Mouse (Mus musculus): ENCODE data around the gene Gnb3. TPM values are rescaled to one million over a fixed set of nuclear protein-coding genes. Genes with fewer than 3 reads are reported as not detected.
"Not testable (repeated sequence)": the region's sequence is repeated elsewhere in the genome, so short reads cannot be mapped to it uniquely, and the experiment has no call there.

The Gnb3 gene
- polyA plus RNA-seq, 2 experiments: 0.03 to 0.23 TPM

DNA sequence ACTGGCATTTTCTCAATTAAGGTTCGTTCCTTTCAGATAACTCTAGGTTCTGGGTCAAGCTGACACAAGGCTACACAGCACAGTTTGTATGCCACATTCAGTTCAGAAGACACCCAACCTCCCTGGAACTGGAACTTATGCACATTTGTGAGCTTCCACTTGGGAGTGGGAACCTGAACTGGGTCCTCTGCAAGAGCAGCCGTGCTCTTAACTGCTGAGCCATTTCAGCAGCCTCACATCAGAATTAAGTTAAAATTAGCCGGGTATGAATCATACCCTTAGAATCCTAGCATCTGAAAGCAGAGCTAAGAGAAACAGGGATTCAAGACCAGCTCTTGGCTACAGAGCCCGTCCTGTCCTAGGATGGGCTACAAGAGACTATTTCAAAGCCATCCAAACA is 32.7 kb downstream of the Gnb3 start:
- Histone ChIP-seq H3K9me3 (ENCODE audit: control insufficient read depth, low read length) (no peaks in the 10 kb centered on the region), H3K9ac (replicated peaks) (no peak overlapping the region), H3K36me3 (replicated peaks; ENCODE audit: control insufficient read depth, insufficient read depth, low read depth) (peaks cover 18% of the 10 kb centered on the region), H3K4me1 (replicated peaks; ENCODE audit: control insufficient read depth in 2 of 2, insufficient read depth in 2 of 2, low read length in 1 of 2) (peaks cover 26 to 37% of the 10 kb centered on the region in 2 experiments), H3K27ac (no peak overlapping the region), H3K4me2 (ENCODE audit: low read depth) (no peak overlapping the region), H3K27me3 (ENCODE audit: control insufficient read depth, insufficient read depth, low read length) (no peaks in the 10 kb centered on the region), H3K4me3 (ENCODE audit: insufficient read depth in 1 of 2, low read depth in 2 of 2, low read length in 2 of 2) (no peak overlapping the region)
- WGBS (ENCODE audit: insufficient replicate concordance): 67% methylated on average over 4 of the region's 4 CpGs
- DNase-seq (ENCODE audit: low read depth in 3 of 3, low spot score in 3 of 3): no peak
- TF ChIP-seq CTCF (IDR thresholded peaks at IDR 0.05; ENCODE audit: low read depth): no peak
- no peak for TF ChIP-seq EP300 (IDR thresholded peaks at IDR 0.05; ENCODE audit: low read depth)
- no peak for ATAC-seq (ENCODE audit: insufficient read depth)

DNA sequence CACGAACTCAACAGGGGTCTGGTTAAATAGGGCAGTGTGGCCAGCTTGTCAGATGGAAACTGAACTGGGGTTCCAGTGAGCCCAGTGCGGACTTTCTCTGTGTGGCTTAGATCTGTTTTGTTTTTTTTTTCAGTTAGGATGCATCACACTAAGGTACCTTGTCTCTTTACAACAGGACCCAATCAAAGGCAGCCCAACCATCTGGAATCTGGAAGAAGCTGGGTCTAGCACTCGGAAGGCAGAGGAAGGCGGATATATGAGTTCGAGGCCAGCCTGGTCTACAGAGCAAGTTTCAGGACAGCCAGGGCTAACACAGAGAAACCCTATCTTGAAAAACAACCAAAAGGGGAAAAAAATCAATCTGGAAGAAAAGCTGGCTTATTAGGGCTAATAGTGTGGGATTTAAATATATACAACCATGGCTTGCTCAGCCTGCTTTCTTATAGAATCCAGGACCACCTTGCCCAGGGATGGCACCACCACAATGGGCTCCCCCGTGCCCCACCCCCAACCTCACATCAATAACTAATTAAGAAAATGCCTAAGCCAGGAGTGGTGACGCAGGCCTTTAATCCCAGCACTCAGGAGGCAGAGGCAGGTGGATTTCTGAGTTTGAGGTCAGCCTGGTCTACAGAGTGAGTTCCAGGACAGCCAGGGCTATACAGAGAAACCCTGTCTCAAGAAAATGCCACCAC is 33.5 kb downstream of the Gnb3 start:
- DNase-seq (ENCODE audit: low read depth in 3 of 3, low spot score in 3 of 3): no peak

DNA sequence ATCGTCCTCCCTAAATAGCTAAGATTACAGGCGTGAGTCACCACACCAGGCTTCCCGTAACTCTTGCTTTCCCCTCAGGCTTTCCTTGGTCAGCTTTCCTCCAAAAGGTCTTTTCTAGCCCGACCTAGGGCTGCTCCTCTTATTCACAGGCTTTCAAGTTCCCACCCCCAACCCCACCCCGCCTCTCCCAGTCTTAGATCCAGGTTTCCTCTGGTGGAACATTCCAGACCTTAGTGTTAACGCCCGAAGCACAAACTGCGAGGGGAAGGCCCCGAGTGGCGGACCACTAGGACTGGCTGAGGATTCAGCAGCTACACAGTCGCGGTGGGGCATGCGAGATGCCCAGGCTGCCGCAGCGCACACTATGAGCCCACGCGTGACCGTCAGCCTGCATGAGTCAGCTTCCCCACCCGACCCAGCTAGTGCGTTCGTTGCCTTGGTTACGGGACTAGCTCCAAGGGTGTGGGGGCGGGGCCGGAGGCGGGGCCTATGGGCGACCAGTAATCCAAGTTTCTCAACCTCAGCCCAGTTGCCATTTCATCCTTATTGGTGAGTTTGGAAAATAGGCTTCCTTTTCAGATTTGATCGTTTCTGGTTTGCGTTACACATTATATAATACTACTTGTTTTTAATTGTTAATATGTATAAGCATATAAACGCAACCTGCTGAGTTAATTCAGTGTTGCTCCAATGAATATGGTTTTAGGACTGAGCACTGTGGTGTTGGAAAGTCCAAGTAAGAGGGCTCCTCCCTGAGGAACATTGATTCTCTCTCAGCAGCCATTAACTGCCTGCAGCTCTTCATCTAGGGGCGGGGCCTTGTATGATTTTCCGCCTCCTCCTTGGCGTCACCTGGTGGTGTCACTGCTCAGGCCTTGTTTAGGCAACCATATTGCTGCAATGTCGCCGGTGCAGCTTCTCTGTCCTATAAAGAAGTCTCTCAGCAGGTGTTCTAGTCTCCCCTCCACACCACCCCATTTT is 34.4 kb downstream of the Gnb3 start:
- H3K27ac ChIP-seq: peak overlapping the region; percentile 85
- 4% methylated on average over 34 of the region's 34 CpGs for WGBS (ENCODE audit: insufficient replicate concordance)
- H3K36me3 ChIP-seq (replicated peaks; ENCODE audit: control insufficient read depth, insufficient read depth, low read depth): peaks cover 6% of the 10 kb centered on the region
- ATAC-seq (ENCODE audit: insufficient read depth): peak; percentile 71
- no peak for TF ChIP-seq EP300 (IDR thresholded peaks at IDR 0.05; ENCODE audit: low read depth)
- peak; percentile 67 for TF ChIP-seq CTCF (IDR thresholded peaks at IDR 0.05; ENCODE audit: low read depth)
- H3K9me3 ChIP-seq (ENCODE audit: control insufficient read depth, low read length): no peaks in the 10 kb centered on the region
- peaks cover 25 to 30% of the 10 kb centered on the region in 2 experiments for H3K4me1 ChIP-seq (replicated peaks; ENCODE audit: control insufficient read depth in 2 of 2, insufficient read depth in 2 of 2, low read length in 1 of 2)
- H3K9ac ChIP-seq (replicated peaks): peak overlapping the region; percentile 65
- H3K4me3 ChIP-seq (ENCODE audit: insufficient read depth in 1 of 2, low read depth in 2 of 2, low read length in 2 of 2): peak overlapping the region; percentile 55 to 61
- no peaks in the 10 kb centered on the region for H3K27me3 ChIP-seq (ENCODE audit: control insufficient read depth, insufficient read depth, low read length)
- H3K4me2 ChIP-seq (ENCODE audit: low read depth): peak overlapping the region; percentile 93
- peak; percentile 84 to 93 (median 85) for DNase-seq (ENCODE audit: low read depth in 3 of 3, low spot score in 3 of 3)

More for the DNA sequence above, 33.5 kb downstream of the Gnb3 start:
- no peak for ATAC-seq (ENCODE audit: insufficient read depth)
- WGBS (ENCODE audit: insufficient replicate concordance): 70% methylated on average over 7 of the region's 7 CpGs
- Histone ChIP-seq H3K4me3 (ENCODE audit: insufficient read depth in 1 of 2, low read depth in 2 of 2, low read length in 2 of 2) (peak overlapping the region; percentile 16 to 61; a peak in 2 of 4 replicates), H3K4me1 (replicated peaks; ENCODE audit: control insufficient read depth in 2 of 2, insufficient read depth in 2 of 2, low read length in 1 of 2) (peaks cover 25 to 30% of the 10 kb centered on the region in 2 experiments), H3K27ac (peak overlapping the region; percentile 85), H3K4me2 (ENCODE audit: low read depth) (peak overlapping the region; percentile 93), H3K9ac (replicated peaks) (peak overlapping the region; percentile 23), H3K36me3 (replicated peaks; ENCODE audit: control insufficient read depth, insufficient read depth, low read depth) (peaks cover 11% of the 10 kb centered on the region), H3K27me3 (ENCODE audit: control insufficient read depth, insufficient read depth, low read length) (no peaks in the 10 kb centered on the region), H3K9me3 (ENCODE audit: control insufficient read depth, low read length) (no peaks in the 10 kb centered on the region)
- TF ChIP-seq CTCF (IDR thresholded peaks at IDR 0.05; ENCODE audit: low read depth) (no peak), EP300 (IDR thresholded peaks at IDR 0.05; ENCODE audit: low read depth) (no peak)

DNA sequence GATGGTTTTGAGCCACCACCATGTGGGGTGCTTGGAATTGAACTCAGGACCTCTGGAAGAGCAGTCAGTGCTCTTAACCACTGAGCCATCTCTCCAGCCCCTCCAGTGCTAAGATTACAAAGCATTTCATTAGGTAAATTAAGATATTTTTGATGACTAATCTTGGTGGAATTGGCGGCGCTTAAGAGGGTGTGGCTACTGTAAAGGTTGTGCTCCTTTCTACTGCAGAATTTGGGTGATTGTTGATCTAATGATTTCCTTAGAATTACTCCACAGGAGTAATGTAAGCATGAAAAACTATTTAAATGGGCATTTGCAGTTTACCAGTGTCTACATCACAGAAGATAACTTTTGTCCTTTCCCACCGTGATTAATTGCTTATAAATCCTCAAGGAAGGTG is 35.7 kb downstream of the Gnb3 start:
- Histone ChIP-seq H3K27me3 (ENCODE audit: control insufficient read depth, insufficient read depth, low read length) (no peaks in the 10 kb centered on the region), H3K9ac (replicated peaks) (no peak overlapping the region), H3K27ac (no peak overlapping the region), H3K4me1 (replicated peaks; ENCODE audit: control insufficient read depth in 2 of 2, insufficient read depth in 2 of 2, low read length in 1 of 2) (peaks cover 23 to 24% of the 10 kb centered on the region in 2 experiments), H3K4me2 (ENCODE audit: low read depth) (no peak overlapping the region), H3K4me3 (ENCODE audit: insufficient read depth in 1 of 2, low read depth in 2 of 2, low read length in 2 of 2) (no peak overlapping the region), H3K9me3 (ENCODE audit: control insufficient read depth, low read length) (no peaks in the 10 kb centered on the region), H3K36me3 (replicated peaks; ENCODE audit: control insufficient read depth, insufficient read depth, low read depth) (no peaks in the 10 kb centered on the region)
- ATAC-seq (ENCODE audit: insufficient read depth) (no peak), DNase-seq (ENCODE audit: low read depth in 3 of 3, low spot score in 3 of 3) (no peak)
- WGBS (ENCODE audit: insufficient replicate concordance): 34% methylated on average over 3 of the region's 3 CpGs
- no peak for TF ChIP-seq EP300 (IDR thresholded peaks at IDR 0.05; ENCODE audit: low read depth)
- no peak for TF ChIP-seq CTCF (IDR thresholded peaks at IDR 0.05; ENCODE audit: low read depth)

DNA sequence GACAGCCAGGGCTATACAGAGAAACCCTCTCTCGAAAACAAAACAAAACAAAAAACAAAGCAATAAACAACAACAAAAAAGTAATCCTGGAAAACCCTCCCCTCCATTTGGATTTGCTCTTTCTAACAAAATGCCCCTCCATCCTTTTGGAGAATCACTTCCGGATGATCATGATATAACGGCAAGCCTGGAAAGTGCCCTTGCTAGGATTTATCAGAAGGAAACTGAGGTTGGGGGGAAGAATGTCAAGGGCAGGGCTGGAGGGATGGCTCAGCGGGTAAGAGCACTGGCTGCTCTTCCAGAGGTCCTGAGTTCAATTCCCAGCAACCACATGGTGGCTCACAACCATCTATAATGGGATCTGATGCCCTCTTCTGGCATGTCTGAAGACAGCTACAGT is 36.4 kb downstream of the Gnb3 start:
- H3K4me3 ChIP-seq (ENCODE audit: insufficient read depth in 1 of 2, low read depth in 2 of 2, low read length in 2 of 2); H3K9me3 ChIP-seq (ENCODE audit: control insufficient read depth, low read length); H3K27ac ChIP-seq; H3K4me2 ChIP-seq (ENCODE audit: low read depth); H3K9ac ChIP-seq (replicated peaks); ATAC-seq (ENCODE audit: insufficient read depth); DNase-seq (ENCODE audit: low read depth in 3 of 3, low spot score in 3 of 3); H3K36me3 ChIP-seq (replicated peaks; ENCODE audit: control insufficient read depth, insufficient read depth, low read depth); H3K27me3 ChIP-seq (ENCODE audit: control insufficient read depth, insufficient read depth, low read length): not testable (repeated sequence)
- peaks cover 23 to 24% of the 10 kb centered on the region in 2 experiments for H3K4me1 ChIP-seq (replicated peaks; ENCODE audit: control insufficient read depth in 2 of 2, insufficient read depth in 2 of 2, low read length in 1 of 2)
- 83% methylated on average over 4 of the region's 4 CpGs for WGBS (ENCODE audit: insufficient replicate concordance)
